9 mouse cellular contexts compared by ENCODE assay signal in genomic region chr11:69245643-69246042, GRCm38 (mm10). TPM values are rescaled to one million over a fixed set of nuclear protein-coding genes. Genes with fewer than 3 reads are reported as not detected.
DNase-seq lines count a peak whose midpoint lies in the region; ATAC-seq and TF ChIP-seq lines count a peak whose summit lies in the region.
"Had no signal": no experiment of that assay in that cellular context is flagged by ENCODE, and none has a peak within 500 bp of the region (broad histone marks: within the 10 kb centered on the region; RNA-seq: fewer than 3 reads in every experiment).

No protein-coding gene starts in this region.

- H3K4me3 ChIP-seq in lung, embryonic 15.5 days: no peak overlapping the region
- no peak overlapping the region for H3K4me3 ChIP-seq in embryonic fibroblast, embryonic 13.5 days (ENCODE audit: insufficient read depth, low read length)
- H3K4me3 ChIP-seq in myocyte: no peak overlapping the region
- H3K4me3 ChIP-seq: liver, embryonic 15.5 days had no signal

- H3K9me3 ChIP-seq in lung, embryonic 15.5 days: no peaks in the 10 kb centered on the region
- H3K9me3 ChIP-seq: liver, embryonic 15.5 days had no signal

- no peak overlapping the region for H3ac ChIP-seq in myocyte (ENCODE audit: control insufficient read depth, insufficient read length)

- H3K36me3 ChIP-seq in lung, embryonic 15.5 days: no peaks in the 10 kb centered on the region
- no peaks in the 10 kb centered on the region for H3K36me3 ChIP-seq in myocyte (ENCODE audit: control insufficient read depth, insufficient read depth)
- H3K36me3 ChIP-seq: liver, embryonic 15.5 days had no signal

- ATAC-seq in lung, embryonic 15.5 days (ENCODE audit: borderline replicate concordance, extremely low read depth, low FRiP score, low TSS enrichment): no peak

- H3K4me1 ChIP-seq in lung, embryonic 15.5 days: peaks cover 5% of the 10 kb centered on the region; the same call in 1 of the 2 replicates
- H3K4me1 ChIP-seq in embryonic fibroblast, embryonic 13.5 days (ENCODE audit: control insufficient read depth, insufficient read depth, low read length): 0 out of 2 replicates have a peak, but pooled peaks cover 3% of the 10 kb centered on the region
- H3K4me1 ChIP-seq: liver, embryonic 15.5 days had no signal

- no peak for TF ChIP-seq POLR2A in embryonic fibroblast, embryonic 13.5 days (IDR thresholded peaks at IDR 0.05; ENCODE audit: low read depth, low read length)
- TF ChIP-seq POLR2A in myocyte (IDR thresholded peaks at IDR 0.05; ENCODE audit: insufficient read length, low read depth): no peak

- peak overlapping the region; percentile 41 for H3K27ac ChIP-seq in lung, embryonic 15.5 days
- H3K27ac ChIP-seq in embryonic fibroblast, embryonic 13.5 days (ENCODE audit: insufficient read depth, low read length): peak overlapping the region; percentile 74
- H3K27ac ChIP-seq: liver, embryonic 15.5 days had no signal

- TF ChIP-seq CTCF in embryonic fibroblast, embryonic 13.5 days (IDR thresholded peaks at IDR 0.05; ENCODE audit: borderline replicate concordance, insufficient read depth, low read length): no peak

- no peaks in the 10 kb centered on the region; the same call in 1 of the 2 replicates for H3K27me3 ChIP-seq in lung, embryonic 15.5 days
- H3K27me3 ChIP-seq in myocyte (ENCODE audit: control insufficient read depth, insufficient read depth, insufficient read length): peaks cover 8% of the 10 kb centered on the region

- no peak for DNase-seq in lung, postnatal 14 days
- DNase-seq in kidney, adult 11 months: peak; percentile 4
- DNase-seq in right cerebral cortex, postnatal 36 days (ENCODE audit: low spot score in 2 of 2): no peak
- DNase-seq in cerebellum, postnatal 25 days: no peak
- no peak for DNase-seq in gastrocnemius, postnatal 10 days

- H3K79me2 ChIP-seq in myocyte (ENCODE audit: control insufficient read depth, insufficient read depth): no peaks in the 10 kb centered on the region

- 17% methylated on average over 2 of the region's 2 CpGs for WGBS in lung, embryonic 15.5 days

- H3K4me2 ChIP-seq in lung, embryonic 15.5 days: peak overlapping the region; percentile 26
- H3K4me2 ChIP-seq in myocyte (ENCODE audit: low read depth): peak overlapping the region; percentile 78
- H3K4me2 ChIP-seq: liver, embryonic 15.5 days had no signal

- H3K9ac ChIP-seq in lung, embryonic 15.5 days: no peak overlapping the region
- H3K9ac ChIP-seq: liver, embryonic 15.5 days had no signal

TF ChIP-seq in myocyte, 11 proteins besides CTCF, POLR2A, EP300 and RAD21:
- TF ChIP-seq MYOD1 (IDR thresholded peaks at IDR 0.05; ENCODE audit: control insufficient read depth in 1 of 3, insufficient read length in 2 of 3, low read depth in 2 of 3) (no peak), CEBPB (IDR thresholded peaks at IDR 0.05; ENCODE audit: insufficient read depth, poor library complexity, severe bottlenecking) (no peak), REST (IDR thresholded peaks at IDR 0.05; ENCODE audit: insufficient read depth, insufficient read length) (no peak), TCF12 (IDR thresholded peaks at IDR 0.05; ENCODE audit: insufficient read depth, poor library complexity, severe bottlenecking) (no peak), MAX (IDR thresholded peaks at IDR 0.05; ENCODE audit: low read depth) (no peak), SRF (IDR thresholded peaks at IDR 0.05; ENCODE audit: control insufficient read depth, insufficient read length, low read depth) (no peak), TCF3 (IDR thresholded peaks at IDR 0.05; ENCODE audit: insufficient read length, low read depth) (no peak), USF1 (IDR thresholded peaks at IDR 0.05; ENCODE audit: low read depth) (no peak), MYOG (IDR thresholded peaks at IDR 0.05; ENCODE audit: control insufficient read depth in 1 of 3, insufficient read depth in 1 of 3, insufficient read length in 2 of 3, low read depth in 2 of 3) (no peak), POLR2AphosphoS2 (IDR thresholded peaks at IDR 0.05; ENCODE audit: insufficient read length, low read depth) (no peak), E2F4 (IDR thresholded peaks at IDR 0.05; ENCODE audit: insufficient read depth) (no peak)

RNA-seq across cellular contexts. Expression of gene Gucy2e, which starts 8.8 kb away (rescaled TPM):
- 0.07 and 0.08 TPM in 2 replicates for polyA plus RNA-seq in lung, embryonic 15.5 days (2015; fragmentation: Nextera tagmentation; extraction: Ambion mirVana)
- polyA plus RNA-seq in embryonic fibroblast, embryonic 13.5 days (2011; ENCODE audit: insufficient read length, low read depth, missing spikeins): 0.12 TPM in 1 of 2 replicates, not detected in the other
- not detected for polyA plus RNA-seq in myocyte (2012; fragmentation: generic; extraction: Trizol)
- not detected for total RNA-seq in gastrocnemius, postnatal 10 days (2021)
- polyA plus RNA-seq: liver, embryonic 15.5 days had no signal

RNA-seq across cellular contexts. Expression of gene Alox8, which starts 48.0 kb away (rescaled TPM):
- polyA plus RNA-seq in lung, embryonic 15.5 days (2015; fragmentation: Nextera tagmentation; extraction: Ambion mirVana): 0.29 and 0.67 TPM in 2 replicates
- polyA plus RNA-seq in embryonic fibroblast, embryonic 13.5 days (2011; ENCODE audit: insufficient read length, low read depth, missing spikeins): not detected in 2 replicates
- polyA plus RNA-seq in myocyte (2012; fragmentation: generic; extraction: Trizol): not detected
- total RNA-seq in gastrocnemius, postnatal 10 days (2021): under 1 TPM in 1 of 2 experiments, not detected in 1; 0.09 TPM
